9 mouse cellular contexts compared by ENCODE assay signal in genomic region chr11:104467698-104468097, GRCm38 (mm10). TPM values are rescaled to one million over a fixed set of nuclear protein-coding genes. Genes with fewer than 3 reads are reported as not detected.
DNase-seq lines count a peak whose midpoint lies in the region; ATAC-seq and TF ChIP-seq lines count a peak whose summit lies in the region.
"Had no signal": no experiment of that assay in that cellular context is flagged by ENCODE, and none has a peak within 500 bp of the region (broad histone marks: within the 10 kb centered on the region; RNA-seq: fewer than 3 reads in every experiment).

No protein-coding gene starts in this region.

- H3K36me3 ChIP-seq in hindbrain, embryonic 12.5 days, result peaks cover 10% of the 10 kb centered on the region; the same call in 1 of the 2 replicates
- peaks cover 39% of the 10 kb centered on the region for H3K36me3 ChIP-seq in hindbrain, embryonic 10.5 days
- H3K36me3 ChIP-seq in ES-E14 (ENCODE audit: control insufficient read depth, insufficient read depth, low read length, poor library complexity, severe bottlenecking), result no peaks in the 10 kb centered on the region

- no peaks in the 10 kb centered on the region for H3K9me3 ChIP-seq in hindbrain, embryonic 12.5 days (replicated peaks)
- no peaks in the 10 kb centered on the region for H3K9me3 ChIP-seq in hindbrain, embryonic 10.5 days
- H3K9me3 ChIP-seq in ES-E14 (ENCODE audit: control insufficient read depth, insufficient read depth, low read depth, low read length), result no peaks in the 10 kb centered on the region

- in situ Hi-C loops in ES-E14 (cut with MboI; ENCODE audit: low sequenced_read_pairs in 2 of 2, unreplicated experiment in 2 of 2), result no loop called here

- H3K27me3 ChIP-seq in hindbrain, embryonic 12.5 days, result no peaks in the 10 kb centered on the region
- no peaks in the 10 kb centered on the region for H3K27me3 ChIP-seq in hindbrain, embryonic 10.5 days (ENCODE audit: insufficient read depth, poor library complexity, severe bottlenecking)

- DNase-seq in hindbrain, embryonic 10.5 days (ENCODE audit: low spot score), result no peak
- no peak for DNase-seq in ES-E14 (ENCODE audit: low read depth, low spot score)
- DNase-seq in layer of hippocampus, postnatal 25 days (ENCODE audit: extremely low spot score in 1 of 2, low spot score in 1 of 2), result no peak
- no peak for DNase-seq in right cerebral cortex, postnatal 10 days (ENCODE audit: low spot score in 2 of 2)
- DNase-seq in ovary, postnatal 10 days (ENCODE audit: low spot score), result no peak
- DNase-seq: kidney, postnatal 36 days had no signal

- WGBS in hindbrain, embryonic 12.5 days, result 89% methylated on average over 5 of the region's 5 CpGs
- WGBS in hindbrain, embryonic 10.5 days, result 88% methylated on average over 5 of the region's 5 CpGs

- peak overlapping the region; percentile 24 for H3K4me2 ChIP-seq in hindbrain, embryonic 12.5 days (replicated peaks)

- no peak for ATAC-seq in hindbrain, embryonic 12.5 days (ENCODE audit: low FRiP score)
- 0 out of 2 replicates have a peak, but pooled peaks have one; percentile 48 for ATAC-seq in erythroblast, adult 5-6 weeks (replicated peaks; ENCODE audit: low FRiP score, poor library complexity, severe bottlenecking)
- ATAC-seq in megakaryocyte-erythroid progenitor cell, adult 5-6 weeks (replicated peaks; ENCODE audit: low FRiP score, low TSS enrichment, poor library complexity, severe bottlenecking), result peak; percentile 64; the same call in 1 of the 2 replicates

- H3K4me1 ChIP-seq in hindbrain, embryonic 12.5 days, result peaks cover 15% of the 10 kb centered on the region
- peaks cover 21% of the 10 kb centered on the region for H3K4me1 ChIP-seq in hindbrain, embryonic 10.5 days (replicated peaks)
- H3K4me1 ChIP-seq in ES-E14 (ENCODE audit: control insufficient read depth in 2 of 2, insufficient read depth in 2 of 2, low read length in 2 of 2, poor library complexity in 1 of 2), result 0 out of 4 replicates have a peak, but pooled peaks cover 0 to 4% of the 10 kb centered on the region in 2 experiments

- H3K9ac ChIP-seq in hindbrain, embryonic 12.5 days, result no peak overlapping the region
- peak overlapping the region; percentile 3; the same call in 1 of the 2 replicates for H3K9ac ChIP-seq in ES-E14 (ENCODE audit: insufficient read depth, low read depth, low read length, poor library complexity, severe bottlenecking)

- no peak overlapping the region for H3K27ac ChIP-seq in hindbrain, embryonic 12.5 days
- no peak overlapping the region for H3K27ac ChIP-seq in hindbrain, embryonic 10.5 days
- H3K27ac ChIP-seq in ES-E14 (ENCODE audit: insufficient read depth, low read depth, low read length, poor library complexity, severe bottlenecking), result no peak overlapping the region

- H3K4me3 ChIP-seq in hindbrain, embryonic 12.5 days, result no peak overlapping the region
- no peak overlapping the region for H3K4me3 ChIP-seq in hindbrain, embryonic 10.5 days
- H3K4me3 ChIP-seq in ES-E14 (ENCODE audit: insufficient read depth in 1 of 2, low read depth in 1 of 2, low read length in 2 of 2, poor library complexity in 1 of 2, severe bottlenecking in 1 of 2), result 0 out of 4 replicates have a peak overlapping the region, but pooled peaks of 1 of the 2 experiments have one; percentile 66

TF ChIP-seq in ES-E14, 5 proteins besides CTCF, POLR2A, EP300 and RAD21:
- no peak for TF ChIP-seq MAFK (IDR thresholded peaks at IDR 0.05; ENCODE audit: insufficient read depth, low read depth, low read length)
- no peak for TF ChIP-seq ZC3H11A (IDR thresholded peaks at IDR 0.05; ENCODE audit: borderline replicate concordance, low read depth, low read length)
- no peak for TF ChIP-seq ZNF384 (IDR thresholded peaks at IDR 0.05; ENCODE audit: low read depth, low read length)
- TF ChIP-seq HCFC1 (IDR thresholded peaks at IDR 0.05; ENCODE audit: borderline replicate concordance, insufficient read depth, low read length), result no peak
- no peak for TF ChIP-seq CHD2 (IDR thresholded peaks at IDR 0.05; ENCODE audit: low read depth, low read length)

RNA-seq across cellular contexts. Expression of gene Kansl1, which starts 1.0 kb away (rescaled TPM):
- 36.4 and 39.8 TPM in 2 replicates for polyA plus RNA-seq in hindbrain, embryonic 12.5 days (2016; fragmentation: Nextera tagmentation; extraction: Ambion mirVana)
- polyA plus RNA-seq in hindbrain, embryonic 10.5 days (2016; fragmentation: Nextera tagmentation; extraction: Ambion mirVana), result 28.9 TPM in 2 replicates
- total RNA-seq in ES-E14 (2012; rRNA removed), result 34.8 and 37.7 TPM in 2 replicates
- total RNA-seq in erythroblast, adult 5-6 weeks (2015; ENCODE audit: low replicate concordance), result 20.8 and 25.1 TPM in 2 replicates
- total RNA-seq in erythroblast, adult 5-6 weeks (2017; ENCODE audit: low replicate concordance), result 20.6 TPM in 2 replicates
- 46.2 and 51.1 TPM in 2 replicates for total RNA-seq in megakaryocyte-erythroid progenitor cell, adult 5-6 weeks (2014; fragmentation: Nextera tagmentation)
- total RNA-seq in megakaryocyte-erythroid progenitor cell, adult 5-6 weeks (2017), result 22.2 and 26.8 TPM in 2 replicates
- 10 to 100 TPM; 61.0 to 69.9 TPM for total RNA-seq in layer of hippocampus, postnatal 25 days (2021)
